ENCODE assay signal across 18 mouse cellular contexts in genomic region chr3:127250930-127251329, GRCm38 (mm10).
"Had no signal": no experiment of that assay in that cellular context is flagged by ENCODE, and none has a peak within 500 bp of the region (broad histone marks: within the 10 kb centered on the region; RNA-seq: fewer than 3 reads in every experiment).

No protein-coding gene starts in this region.

- H3K27me3 ChIP-seq: liver, embryonic 15.5 days; midbrain, embryonic 13.5 days; neural tube, embryonic 13.5 days; neural tube, embryonic 15.5 days had no signal

- H3K4me3 ChIP-seq: liver, embryonic 15.5 days; midbrain, embryonic 13.5 days; myocyte; neural tube, embryonic 13.5 days; neural tube, embryonic 15.5 days had no signal

- H3K9me3 ChIP-seq: liver, embryonic 15.5 days; midbrain, embryonic 13.5 days; neural tube, embryonic 13.5 days; neural tube, embryonic 15.5 days had no signal

- H3K4me1 ChIP-seq: liver, embryonic 15.5 days; neural tube, embryonic 13.5 days; neural tube, embryonic 15.5 days had no signal

- H3K27ac ChIP-seq: liver, embryonic 15.5 days; midbrain, embryonic 13.5 days; neural tube, embryonic 13.5 days; neural tube, embryonic 15.5 days had no signal

- DNase-seq: lung, adult 18-20 months; lung, embryonic 14.5 days; lung, postnatal 10 days; lung, postnatal 4 days; right cerebral cortex, adult 18-20 months; right cerebral cortex, postnatal 25 days; right cerebral cortex, postnatal 4 days; spleen, adult 18-20 months; thymus, adult 18-20 months; thymus, postnatal 14 days; thymus, postnatal 36 days had no signal

- H3K9ac ChIP-seq: liver, embryonic 15.5 days; lung, embryonic 14.5 days; midbrain, embryonic 13.5 days; neural tube, embryonic 13.5 days; neural tube, embryonic 15.5 days had no signal

- ATAC-seq: midbrain, embryonic 13.5 days; midbrain, embryonic 16.5 days had no signal

- H3K36me3 ChIP-seq: liver, embryonic 15.5 days; midbrain, embryonic 13.5 days; neural tube, embryonic 13.5 days; neural tube, embryonic 15.5 days had no signal

- H3K4me2 ChIP-seq: liver, embryonic 15.5 days; lung, embryonic 14.5 days; midbrain, embryonic 11.5 days; midbrain, embryonic 13.5 days; neural tube, embryonic 13.5 days; neural tube, embryonic 15.5 days had no signal
